Mouse (Mus musculus) urinary bladder, postnatal 4 days (tissue): ENCODE results near the gene Prcc.
"Not testable (repeated sequence)": the region's sequence is repeated elsewhere in the genome, so short reads cannot be mapped to it uniquely, and the experiment has no call there.

Source experiments
- DNase-seq, 2 experiments: peaks; one replicate each; pipeline ENCODE4 v3.0.0; 2021 to 2022; ENCODE audit warnings: low spot score in 2 of 2

Gene Prcc

GRCm38 (mm10) chr3:87905880-87906485 is 20.6 kb upstream of the Prcc start, which contains the start of gene Hdgf:
TSS of gene Hdgf (plus strand) at chr3:87906321.
- DNase-seq: peak; percentile 95 to 96

GRCm38 (mm10) chr3:87903821-87904220 is 18.4 kb upstream of the Prcc start:
- no peak for DNase-seq

GRCm38 (mm10) chr3:87901959-87902358 is 16.6 kb upstream of the Prcc start:
- not testable (repeated sequence) for DNase-seq

GRCm38 (mm10) chr3:87901036-87901624 is 15.7 kb upstream of the Prcc start:
- DNase-seq: no peak

GRCm38 (mm10) chr3:87899776-87900175 is 14.4 kb upstream of the Prcc start:
- no peak for DNase-seq

GRCm38 (mm10) chr3:87899266-87899665 is 13.9 kb upstream of the Prcc start:
- no peak for DNase-seq

- no peak for DNase-seq
These were observed 8.0 kb upstream of the Prcc start for GRCm38 (mm10) chr3:87893367-87893905.

GRCm38 (mm10) chr3:87891481-87891880 is 6.1 kb upstream of the Prcc start:
- DNase-seq: no peak

- not testable (repeated sequence) for DNase-seq
These were observed 2.0 kb upstream of the Prcc start for GRCm38 (mm10) chr3:87887400-87887799.

- no peak for DNase-seq
These were observed 1.0 kb upstream of the Prcc start for GRCm38 (mm10) chr3:87886416-87886815.

- no peak for DNase-seq
These were observed 577 bp upstream of the Prcc start for GRCm38 (mm10) chr3:87886004-87886365.

GRCm38 (mm10) chr3:87884708-87885251 is 628 bp downstream of the Prcc start:
- peak in 1 of 2 experiments; percentile 41 for DNase-seq

- DNase-seq: no peak
These were observed 1.1 kb downstream of the Prcc start for GRCm38 (mm10) chr3:87884291-87884690.

- DNase-seq: no peak
These were observed 7.7 kb downstream of the Prcc start for GRCm38 (mm10) chr3:87877730-87878129.

GRCm38 (mm10) chr3:87864111-87864510 is 21.3 kb downstream of the Prcc start:
- DNase-seq: not testable (repeated sequence)

GRCm38 (mm10) chr3:87859813-87860212 is 25.6 kb downstream of the Prcc start:
- no peak for DNase-seq

- no peak for DNase-seq
These were observed 27.7 kb downstream of the Prcc start for GRCm38 (mm10) chr3:87857666-87858065.

- DNase-seq: no peak
These were observed 29.5 kb downstream of the Prcc start for GRCm38 (mm10) chr3:87855936-87856335.

- peak in 1 of 2 experiments; percentile 49 for DNase-seq
These were observed 30.4 kb downstream of the Prcc start for GRCm38 (mm10) chr3:87854795-87855568.

GRCm38 (mm10) chr3:87849117-87849516 is 36.3 kb downstream of the Prcc start:
- DNase-seq: no peak

- no peak for DNase-seq
These were observed 37.7 kb downstream of the Prcc start for GRCm38 (mm10) chr3:87847680-87848079.

- DNase-seq: no peak
These were observed 38.7 kb downstream of the Prcc start, which contains the start of gene Sh2d2a for GRCm38 (mm10) chr3:87846650-87847110. TSS of gene Sh2d2a (plus strand) at chr3:87846755.
